Mouse (Mus musculus): ENCODE measurements around the gene Gm21828. TPM values are rescaled to one million over a fixed set of nuclear protein-coding genes. Genes with fewer than 3 reads are reported as not detected.
"Not testable (repeated sequence)": the region's sequence is repeated elsewhere in the genome, so short reads cannot be mapped to it uniquely, and the experiment has no call there.

The Gm21828 gene
- not detected for total RNA-seq (2022)

- DNase-seq (ENCODE audit: low spot score): not testable (repeated sequence)
These were observed at the start of gene Gm21828 for GRCm38 (mm10) chrY:13223828-13224227. Gene Gm21828, minus strand, starts transcription at chrY:13223928.

DNA sequence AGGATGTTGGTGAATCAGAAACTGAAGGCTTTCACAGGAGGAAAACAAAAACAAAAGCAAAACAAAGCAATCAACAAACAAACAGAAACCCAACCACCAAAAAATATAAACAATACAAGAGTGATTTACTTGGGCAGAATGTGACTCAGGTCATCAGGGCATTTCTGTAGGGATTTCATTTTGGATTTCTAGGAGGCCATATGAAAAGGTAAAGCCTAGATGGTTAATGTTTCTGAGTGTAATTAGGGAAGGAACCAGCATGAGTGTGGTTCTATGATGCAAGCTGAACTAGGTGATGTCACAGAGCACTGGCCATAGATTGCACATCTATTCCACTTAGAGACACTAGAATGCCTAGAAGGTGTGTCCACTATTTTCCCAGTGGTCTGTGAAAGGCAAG is 28.4 kb upstream of the Gm21828 start, which contains the start of the genes Gm21440 and Gm21454:
Gene Gm21440, plus strand, starts transcription at position 301 of the 400 bp plus-strand sequence.
Gene Gm21454, plus strand, starts transcription at position 352 of the 400 bp plus-strand sequence.
- DNase-seq (ENCODE audit: low spot score): not testable (repeated sequence)

Other genes with a start within 250 kb of the Gm21828 start
- not detected for gene Gm20807, start 181.0 kb downstream of the Gm21828 start, total RNA-seq (2022)
- gene Gm21891, start 90.4 kb downstream of the Gm21828 start, total RNA-seq (2022): not detected
- gene Gm21425, start 62.0 kb downstream of the Gm21828 start, total RNA-seq (2022): not detected
- not detected for gene Gm21440, start 28.5 kb upstream of the Gm21828 start, total RNA-seq (2022)
- not detected for gene Gm21454, start 28.5 kb upstream of the Gm21828 start, total RNA-seq (2022)
- gene Gm21725, start 125.1 kb upstream of the Gm21828 start, total RNA-seq (2022): not detected
- gene Gm21866, start 241.7 kb upstream of the Gm21828 start, total RNA-seq (2022): not detected